Mouse (Mus musculus): ENCODE data around the gene Evi2.

- no peak for TF ChIP-seq POLR2A (IDR thresholded peaks at IDR 0.05; ENCODE audit: control insufficient read depth, low read depth, low read length)
- no peak for TF ChIP-seq CTCF (IDR thresholded peaks at IDR 0.05; ENCODE audit: control insufficient read depth, insufficient read depth, insufficient replicate concordance, low read depth, low read length)
Observed at GRCm38 (mm10) chr11:79566947-79567346, 36.6 kb upstream of the Evi2 start.
